Mouse (Mus musculus) thymus, adult 2 months (tissue): ENCODE results near the gene Hoxa1. TPM values are rescaled to one million over a fixed set of nuclear protein-coding genes. Genes with fewer than 3 reads are reported as not detected.

Experiments used
- DNase-seq: peaks from one replicate; pipeline ENCODE4 v3.0.0; 2021
- H3K27ac ChIP-seq: fragments of 200-500 bp; 2 replicates; pipeline ENCODE4 v1.5.1; 2012; ENCODE audit warnings: low read length, control low read depth; ENCODE audit not compliant: control insufficient read depth, insufficient read depth
- H3K27me3 ChIP-seq: fragments of 200-500 bp; 2 replicates; pipeline ENCODE4 v1.6.1; 2012; ENCODE audit warnings: mild to moderate bottlenecking, low read length, moderate library complexity, mixed read lengths; ENCODE audit not compliant: control insufficient read depth, insufficient read depth
- H3K36me3 ChIP-seq: fragments of 200-500 bp; 2 replicates; pipeline ENCODE4 v1.6.1; 2012; ENCODE audit warnings: mild to moderate bottlenecking, low read length, moderate library complexity; ENCODE audit not compliant: control insufficient read depth, insufficient read depth
- H3K4me1 ChIP-seq: fragments of 200-500 bp; replicated peaks from 2 replicates; pipeline ENCODE4 v1.6.1; 2012; ENCODE audit warnings: low read length; ENCODE audit not compliant: control insufficient read depth, insufficient read depth
- H3K4me3 ChIP-seq: fragments of 200-500 bp; 2 replicates; pipeline ENCODE4 v1.5.1; 2012; ENCODE audit warnings: mild to moderate bottlenecking, low read length, control low read depth, moderate library complexity; ENCODE audit not compliant: control insufficient read depth, insufficient read depth
- CTCF ChIP-seq: fragments of 200-500 bp; IDR thresholded peaks from 2 replicates; pipeline ENCODE4 v1.5.1; 2012; ENCODE audit warnings: mild to moderate bottlenecking, control low read depth, low read length, moderate library complexity, borderline replicate concordance; ENCODE audit not compliant: control insufficient read depth, poor library complexity, insufficient read depth; ENCODE audit errors: extremely low read depth
- POLR2A ChIP-seq: fragments of 200-500 bp; IDR thresholded peaks from 2 replicates; pipeline ENCODE4 v1.6.1; 2012; ENCODE audit warnings: mild to moderate bottlenecking, low read length, control low read depth, moderate library complexity; ENCODE audit not compliant: control insufficient read depth, poor library complexity, insufficient read depth; ENCODE audit errors: extremely low read depth
- WGBS: fragments of 180-500 bp; shearing (Covaris S2); methylation state at CpG from one replicate; pipeline ENCODE4 v1.1.7; 2018; 5-methylcytosine and 5-hydroxymethylcytosine counted together
- polyA plus RNA-seq: library from polyadenylated mRNA; depleted of rRNA; stranded (reverse); fragments of >200 nt; gene quantifications from 2 replicates; pipeline ENCODE4 v1.2.3, GENCODE M21; 2012

Gene Hoxa1
- polyA plus RNA-seq, 1 experiment = 0.63 TPM

DNA sequence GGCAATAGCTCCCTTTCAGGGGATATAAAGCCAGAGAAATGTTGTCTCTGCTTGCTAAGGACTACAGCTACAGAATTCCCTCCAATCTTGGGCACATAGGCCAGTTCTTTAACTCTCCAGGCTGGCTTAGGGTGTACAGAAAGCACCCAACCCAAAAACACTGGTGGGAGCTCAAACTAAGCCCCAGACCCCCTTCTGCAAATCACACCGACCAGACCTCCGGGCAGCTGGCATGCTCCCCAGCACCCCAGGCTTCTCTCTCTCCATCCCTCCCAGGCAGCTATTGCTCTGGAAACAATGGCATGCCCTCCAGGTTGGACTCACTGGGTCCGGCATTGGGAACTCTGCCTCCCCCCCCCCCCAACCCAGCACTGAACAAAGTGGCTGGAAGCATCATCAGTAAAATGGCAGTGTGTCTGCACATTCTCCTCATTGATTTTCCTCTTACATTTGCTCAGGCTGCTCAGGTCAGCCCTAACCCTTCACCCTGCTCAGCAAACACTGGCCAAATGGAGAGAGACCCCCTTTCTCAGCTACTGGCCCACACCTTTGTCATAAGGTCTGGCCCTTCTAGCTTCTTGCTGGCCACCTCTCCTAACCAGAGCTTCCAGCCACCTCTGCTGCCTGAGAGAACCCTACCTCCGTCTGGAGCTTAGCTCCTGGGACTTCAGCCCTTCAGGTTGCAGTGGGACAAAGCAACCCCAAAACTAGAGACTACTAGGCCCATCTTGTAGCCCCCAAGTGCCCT is 21.0 kb upstream of the Hoxa1 start:
- H3K27ac ChIP-seq = no peak overlapping the region
- WGBS = 85% methylated on average over 4 of the region's 4 CpGs
- no peaks in the 10 kb centered on the region for H3K27me3 ChIP-seq

GRCm38 (mm10) chr6:52177806-52178205 is 19.7 kb upstream of the Hoxa1 start:
- WGBS = 88% methylated on average over 9 of the region's 9 CpGs
- no peak overlapping the region for H3K27ac ChIP-seq
- DNase-seq = no peak
- H3K36me3 ChIP-seq = no peaks in the 10 kb centered on the region
- TF ChIP-seq POLR2A (no peak), CTCF (no peak)
- no peaks in the 10 kb centered on the region for H3K27me3 ChIP-seq
- no peak overlapping the region for H3K4me3 ChIP-seq
- no peaks in the 10 kb centered on the region for H3K4me1 ChIP-seq

More for the DNA sequence above, 21.0 kb upstream of the Hoxa1 start:
- Histone ChIP-seq H3K36me3 (no peaks in the 10 kb centered on the region), H3K4me3 (no peak overlapping the region), H3K4me1 (no peaks in the 10 kb centered on the region)
- no peak for DNase-seq
- no peak for TF ChIP-seq CTCF
- TF ChIP-seq POLR2A = no peak

GRCm38 (mm10) chr6:52177061-52177735 is 19.1 kb upstream of the Hoxa1 start, which contains the start of gene 5730596B20Rik:
TSS of gene 5730596B20Rik (plus strand) at chr6:52177498.
- H3K4me3 ChIP-seq = no peak within 1 kb of the TSS
- no peaks in the 10 kb centered on the region for H3K27me3 ChIP-seq
- 94% methylated on average over 36 of the region's 36 CpGs for WGBS
- H3K4me1 ChIP-seq = no peaks in the 10 kb centered on the region
- H3K36me3 ChIP-seq = no peaks in the 10 kb centered on the region
- no peak within 1 kb of the TSS; the same call in 1 of the 2 replicates for H3K27ac ChIP-seq
- TF ChIP-seq POLR2A (no peak), CTCF (no peak)
- no peak for DNase-seq

GRCm38 (mm10) chr6:52176391-52176790 is 18.3 kb upstream of the Hoxa1 start:
- Histone ChIP-seq H3K36me3 (no peaks in the 10 kb centered on the region), H3K4me3 (no peak overlapping the region), H3K4me1 (no peaks in the 10 kb centered on the region), H3K27me3 (no peaks in the 10 kb centered on the region), H3K27ac (no peak overlapping the region)
- no peak for DNase-seq
- TF ChIP-seq POLR2A = no peak
- no peak for TF ChIP-seq CTCF
- 80% methylated on average over 6 of the region's 6 CpGs for WGBS

- WGBS = 74% methylated on average over 35 of the region's 35 CpGs
- no peak for DNase-seq
- Histone ChIP-seq H3K36me3 (no peaks in the 10 kb centered on the region), H3K27ac (no peak overlapping the region), H3K27me3 (no peaks in the 10 kb centered on the region), H3K4me3 (no peak overlapping the region), H3K4me1 (no peaks in the 10 kb centered on the region)
- no peak for TF ChIP-seq POLR2A
- TF ChIP-seq CTCF = no peak
Measured at GRCm38 (mm10) chr6:52175864-52176263, 17.7 kb upstream of the Hoxa1 start.

DNA sequence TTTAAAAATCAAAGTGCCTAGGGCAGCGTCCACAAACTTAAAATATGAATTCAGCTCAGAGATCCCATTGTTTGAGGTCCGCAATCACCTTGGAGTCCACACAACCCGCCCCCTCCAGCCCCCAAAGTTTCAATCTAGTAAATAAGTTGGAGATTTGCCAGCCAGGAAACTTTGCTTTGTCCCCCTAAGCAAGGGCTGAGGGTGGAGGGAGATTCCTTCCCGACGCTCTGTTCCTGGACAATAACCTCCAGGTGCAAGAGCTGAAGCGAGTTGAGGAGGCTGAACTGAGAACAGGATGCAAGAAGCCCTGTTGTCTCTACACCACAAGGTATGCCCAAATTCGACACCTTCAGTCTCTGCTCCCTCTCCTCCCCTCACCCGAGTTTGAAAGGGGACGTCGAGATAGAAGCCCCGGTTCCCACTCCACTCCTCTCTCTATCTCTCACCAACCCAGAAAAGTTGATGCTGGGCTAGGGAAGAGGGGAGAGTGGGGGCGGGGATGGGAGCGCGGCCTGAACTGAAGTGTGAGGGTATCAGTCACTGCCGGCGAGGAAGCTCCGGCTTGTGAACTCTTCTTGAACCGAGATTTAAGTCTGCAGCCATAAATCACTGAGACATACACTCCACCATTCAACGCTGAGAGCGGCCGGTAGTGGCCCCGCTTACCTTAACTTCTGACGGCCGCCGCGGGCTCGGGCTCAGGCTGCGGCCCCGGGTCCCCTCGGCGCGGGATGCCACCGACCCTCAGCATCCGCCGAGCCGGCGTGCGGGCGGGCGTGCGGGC is 17.0 kb upstream of the Hoxa1 start:
- WGBS = 86% methylated on average over 41 of the region's 41 CpGs
- Histone ChIP-seq H3K36me3 (no peaks in the 10 kb centered on the region), H3K27ac (no peak overlapping the region), H3K27me3 (no peaks in the 10 kb centered on the region), H3K4me1 (no peaks in the 10 kb centered on the region), H3K4me3 (no peak overlapping the region)
- no peak for TF ChIP-seq CTCF
- TF ChIP-seq POLR2A = no peak
- no peak for DNase-seq
